Mouse (Mus musculus) ES-Bruce4 (cell line): ENCODE results near the gene Plpp1.

Experiments used
- CTCF ChIP-seq: IDR thresholded peaks from one replicate; pipeline ENCODE4 v1.8.1; 2011; ENCODE audit warnings: low read depth, low read length
- EP300 ChIP-seq: IDR thresholded peaks from 2 replicates; pipeline ENCODE4 v1.6.1; 2011; ENCODE audit warnings: low read depth, low read length; ENCODE audit not compliant: insufficient read depth
- POLR2A ChIP-seq: IDR thresholded peaks from one replicate; pipeline ENCODE4 v1.8.1; 2011; ENCODE audit warnings: low read length; ENCODE audit not compliant: insufficient read depth

GRCm38 (mm10) chr13:112854402-112854801 lies 53.8 kb downstream of the Plpp1 start:
- TF ChIP-seq POLR2A (no peak), EP300 (no peak), CTCF (no peak)
